Mouse (Mus musculus) layer of hippocampus, postnatal 10 days (tissue): ENCODE measurements around the gene Rptn. TPM values are rescaled to one million over a fixed set of nuclear protein-coding genes. Genes with fewer than 3 reads are reported as not detected.
"Not testable (repeated sequence)": the region's sequence is repeated elsewhere in the genome, so short reads cannot be mapped to it uniquely, and the experiment has no call there.

Experiments
- DNase-seq, 2 experiments: peaks; one replicate each; pipeline ENCODE4 v3.0.0; 2021; ENCODE audit warnings: low spot score in 2 of 2
- long read RNA-seq: library from polyadenylated mRNA; stranded (forward); transcript quantifications from one replicate; pipeline ENCODE4 v2.0.0, GENCODE M21; 2023
- total RNA-seq, 2 experiments: library from RNA; stranded (reverse); gene quantifications; 2 replicates each; pipeline ENCODE4 v1.2.3; 2021

Rptn gene
- not detected for total RNA-seq
- long read RNA-seq: 0 reads

- no peak for DNase-seq
Measured at GRCm38 (mm10) chr3:93393366-93393765, at the start of gene Rptn. Gene Rptn (plus strand): TSS chr3:93393699.

- DNase-seq: no peak
Measured at GRCm38 (mm10) chr3:93346896-93347295, 46.6 kb upstream of the Rptn start.

GRCm38 (mm10) chr3:93360045-93360444 is 33.5 kb upstream of the Rptn start:
- peak; percentile 71 to 78 for DNase-seq

- DNase-seq: no peak
Measured at GRCm38 (mm10) chr3:93361933-93362574, 31.4 kb upstream of the Rptn start.

- DNase-seq: no peak
Measured at GRCm38 (mm10) chr3:93366966-93367575, 26.4 kb upstream of the Rptn start.

GRCm38 (mm10) chr3:93368171-93368570 is 25.3 kb upstream of the Rptn start:
- DNase-seq: no peak

GRCm38 (mm10) chr3:93373416-93373815 is 20.1 kb upstream of the Rptn start:
- DNase-seq: no peak

GRCm38 (mm10) chr3:93375196-93375595 is 18.3 kb upstream of the Rptn start:
- DNase-seq: no peak

- DNase-seq: no peak
Measured at GRCm38 (mm10) chr3:93375601-93376000, 17.9 kb upstream of the Rptn start.

- DNase-seq: no peak
Measured at GRCm38 (mm10) chr3:93378146-93378545, 15.4 kb upstream of the Rptn start.

- DNase-seq: no peak
Measured at GRCm38 (mm10) chr3:93403936-93404335, 10.4 kb downstream of the Rptn start.

GRCm38 (mm10) chr3:93406992-93407391 is 13.5 kb downstream of the Rptn start:
- DNase-seq: peak; percentile 15 to 37

- DNase-seq: no peak
Measured at GRCm38 (mm10) chr3:93411905-93412304, 18.4 kb downstream of the Rptn start.

GRCm38 (mm10) chr3:93431673-93432072 is 38.2 kb downstream of the Rptn start:
- DNase-seq: no peak

- no peak for DNase-seq
Measured at GRCm38 (mm10) chr3:93442030-93442429, 48.5 kb downstream of the Rptn start, which contains the start of gene Tchh. Gene Tchh (plus strand): TSS chr3:93442330.

- peak; percentile 9 to 27 for DNase-seq
Measured at GRCm38 (mm10) chr3:93443501-93444101, 50.1 kb downstream of the Rptn start.

GRCm38 (mm10) chr3:93444343-93445164 is 51.1 kb downstream of the Rptn start:
- DNase-seq: peak; percentile 56 to 63

- DNase-seq: peak; percentile 8 to 14
Measured at GRCm38 (mm10) chr3:93445165-93445705, 51.7 kb downstream of the Rptn start.

- DNase-seq: peak; percentile 8 to 21
Measured at GRCm38 (mm10) chr3:93446128-93446755, 52.7 kb downstream of the Rptn start.

GRCm38 (mm10) chr3:93446756-93447137 is 53.2 kb downstream of the Rptn start:
- not testable (repeated sequence) for DNase-seq
